Mouse (Mus musculus): ENCODE measurements around the gene Scarf1.

Gene Scarf1

GRCm38 (mm10) chr11:75575560-75576123 is 62.3 kb downstream of the Scarf1 start:
- H3K36me3 ChIP-seq (ENCODE audit: insufficient read depth, low read length): peaks cover 5% of the 10 kb centered on the region
- H3K4me3 ChIP-seq (replicated peaks; ENCODE audit: low read length): no peak overlapping the region
- TF ChIP-seq POU5F1 (IDR thresholded peaks at IDR 0.05; ENCODE audit: borderline replicate concordance, low read length): no peak
- TF ChIP-seq NANOG (IDR thresholded peaks at IDR 0.05; ENCODE audit: borderline replicate concordance, low read length): no peak
- no peak for TF ChIP-seq CTCF (conservative IDR thresholded peaks at IDR 0.05; ENCODE audit: low read length)
- H3K27me3 ChIP-seq (ENCODE audit: insufficient read depth, low read length): no peaks in the 10 kb centered on the region
- peaks cover 26% of the 10 kb centered on the region for H3K4me1 ChIP-seq (replicated peaks; ENCODE audit: low read depth, low read length)
- no peaks in the 10 kb centered on the region for H3K9me3 ChIP-seq (ENCODE audit: low read length)

Measured in E14TG2a.4 (cell line).